Comparison of ENCODE assay signal across 26 mouse cellular contexts in genomic region chr11:119148829-119149228, GRCm38 (mm10).
"Had no signal": no experiment of that assay in that cellular context is flagged by ENCODE, and none has a peak within 500 bp of the region (broad histone marks: within the 10 kb centered on the region; RNA-seq: fewer than 3 reads in every experiment).

No protein-coding gene starts in this region.

- H3K9me3 ChIP-seq: embryonic facial prominence, embryonic 10.5 days; embryonic facial prominence, embryonic 12.5 days; embryonic facial prominence, embryonic 13.5 days; embryonic facial prominence, embryonic 15.5 days; forebrain, embryonic 10.5 days; forebrain, embryonic 12.5 days; forebrain, embryonic 13.5 days; forebrain, embryonic 15.5 days had no signal

- H3K4me3 ChIP-seq: embryonic facial prominence, embryonic 10.5 days; embryonic facial prominence, embryonic 12.5 days; embryonic facial prominence, embryonic 13.5 days; embryonic facial prominence, embryonic 15.5 days; erythroblast, embryonic 14.5 days; forebrain, embryonic 10.5 days; forebrain, embryonic 12.5 days; forebrain, embryonic 13.5 days; forebrain, embryonic 15.5 days; gastrocnemius, adult 2 months; heart, adult 2 months had no signal

- H3K27me3 ChIP-seq: embryonic facial prominence, embryonic 12.5 days; embryonic facial prominence, embryonic 13.5 days; embryonic facial prominence, embryonic 15.5 days; forebrain, embryonic 12.5 days; forebrain, embryonic 13.5 days; forebrain, embryonic 15.5 days had no signal

- H3K9ac ChIP-seq: embryonic facial prominence, embryonic 12.5 days; embryonic facial prominence, embryonic 13.5 days; embryonic facial prominence, embryonic 15.5 days; forebrain, embryonic 12.5 days; forebrain, embryonic 13.5 days; forebrain, embryonic 15.5 days; forebrain, postnatal 0 days had no signal

- H3K4me2 ChIP-seq: embryonic facial prominence, embryonic 12.5 days; embryonic facial prominence, embryonic 13.5 days; embryonic facial prominence, embryonic 15.5 days; forebrain, embryonic 12.5 days; forebrain, embryonic 13.5 days; forebrain, embryonic 15.5 days had no signal

- H3K27ac ChIP-seq: embryonic facial prominence, embryonic 10.5 days; embryonic facial prominence, embryonic 12.5 days; embryonic facial prominence, embryonic 13.5 days; embryonic facial prominence, embryonic 15.5 days; forebrain, embryonic 10.5 days; forebrain, embryonic 12.5 days; forebrain, embryonic 13.5 days; forebrain, embryonic 15.5 days; gastrocnemius, adult 2 months; heart, adult 2 months had no signal

- ATAC-seq: forebrain, embryonic 13.5 days; forebrain, embryonic 14.5 days; forebrain, embryonic 15.5 days; forebrain, embryonic 16.5 days; forebrain, postnatal 0 days had no signal

- DNase-seq: cerebellum, adult 8-10 months; cerebellum, adult 9-10 months; cerebellum, adult 9-11 months; cerebellum, postnatal 14 days; cerebellum, postnatal 25 days; cerebellum, postnatal 36 days; embryo, embryonic 11 days; forebrain, postnatal 0 days; gastrocnemius, adult 2 months; gastrocnemius, postnatal 10 days; gastrocnemius, postnatal 14 days; gastrocnemius, postnatal 25 days; gastrocnemius, postnatal 36 days; heart, adult 11 months; heart, adult 2 months had no signal
